Mouse (Mus musculus): ENCODE measurements around the gene Nudt16l1.

Nudt16l1 gene

GRCm38 (mm10) chr16:4938461-4938860, at the start of gene Nudt16l1:
TSS of gene Nudt16l1 (plus strand) at chr16:4938761.
- in situ Hi-C loops (cut with MboI; ENCODE audit: low sequenced_read_pairs) = no loop called here

GRCm38 (mm10) chr16:4890201-4890709, 48.3 kb upstream of the Nudt16l1 start:
- in situ Hi-C loops (cut with MboI; ENCODE audit: low sequenced_read_pairs) = no loop called here

- in situ Hi-C loops (cut with MboI; ENCODE audit: low sequenced_read_pairs) = no loop called here
Observed at GRCm38 (mm10) chr16:4892171-4892570, 46.4 kb upstream of the Nudt16l1 start.

- in situ Hi-C loops (cut with MboI; ENCODE audit: low sequenced_read_pairs) = no loop called here
Observed at GRCm38 (mm10) chr16:4894201-4894908, 44.2 kb upstream of the Nudt16l1 start.

- in situ Hi-C loops (cut with MboI; ENCODE audit: low sequenced_read_pairs) = no loop called here
Observed at GRCm38 (mm10) chr16:4896249-4897027, 42.1 kb upstream of the Nudt16l1 start.

DNA sequence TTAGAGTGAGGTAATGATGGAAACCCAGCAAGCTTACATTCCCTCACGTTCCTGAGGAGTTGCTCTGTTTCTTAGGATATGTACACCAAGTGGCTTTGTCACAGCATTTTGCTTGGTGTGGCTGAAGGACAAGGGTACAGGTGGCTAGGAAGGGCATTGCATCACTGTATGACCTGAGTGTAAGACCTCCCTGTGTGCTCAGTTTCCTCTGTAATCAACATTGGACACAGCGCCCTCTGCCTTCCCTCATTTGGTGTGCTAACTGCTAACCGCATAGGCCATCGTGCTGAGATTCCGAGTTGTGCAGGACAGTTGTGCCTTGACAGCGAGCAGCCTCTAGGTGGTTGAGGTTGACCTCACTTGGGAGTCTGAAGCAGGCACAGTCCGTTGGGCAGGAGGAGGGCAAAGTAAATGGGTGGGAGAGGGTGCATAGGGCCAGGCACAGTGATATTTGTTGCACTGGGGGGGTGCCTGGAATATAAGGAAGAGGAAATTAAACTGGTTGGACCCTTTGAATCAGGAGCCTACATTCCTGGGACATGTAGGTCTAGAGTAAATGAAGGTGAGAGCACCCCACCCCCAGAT, 41.3 kb upstream of the Nudt16l1 start:
- in situ Hi-C loops (cut with MboI; ENCODE audit: low sequenced_read_pairs) = no loop called here

GRCm38 (mm10) chr16:4898881-4899280, 39.7 kb upstream of the Nudt16l1 start:
- in situ Hi-C loops (cut with MboI; ENCODE audit: low sequenced_read_pairs) = no loop called here

GRCm38 (mm10) chr16:4899711-4900110, 38.9 kb upstream of the Nudt16l1 start:
- in situ Hi-C loops (cut with MboI; ENCODE audit: low sequenced_read_pairs) = no loop called here

GRCm38 (mm10) chr16:4901167-4901566, 37.4 kb upstream of the Nudt16l1 start:
- in situ Hi-C loops (cut with MboI; ENCODE audit: low sequenced_read_pairs) = no loop called here

DNA sequence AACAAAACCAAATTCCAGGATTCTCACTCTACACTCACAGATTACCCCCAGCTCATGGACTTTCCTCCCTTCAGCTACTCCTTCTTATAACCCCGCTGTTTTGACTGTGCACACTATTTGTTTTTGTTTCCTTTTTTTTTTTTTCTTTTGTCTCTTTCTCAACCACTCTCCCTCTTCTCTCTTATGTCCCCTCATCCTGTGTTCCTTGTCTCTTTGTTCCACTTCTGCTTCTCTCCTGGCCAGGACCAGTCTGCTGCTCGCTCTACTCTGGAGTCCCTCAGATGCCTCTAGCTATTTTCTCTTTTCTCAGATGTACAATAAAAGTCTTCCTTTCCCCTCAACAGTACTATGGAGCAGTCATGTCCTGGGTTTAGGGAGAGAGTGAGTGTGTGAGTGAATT, 36.2 kb upstream of the Nudt16l1 start:
- in situ Hi-C loops (cut with MboI; ENCODE audit: low sequenced_read_pairs) = no loop called here

DNA sequence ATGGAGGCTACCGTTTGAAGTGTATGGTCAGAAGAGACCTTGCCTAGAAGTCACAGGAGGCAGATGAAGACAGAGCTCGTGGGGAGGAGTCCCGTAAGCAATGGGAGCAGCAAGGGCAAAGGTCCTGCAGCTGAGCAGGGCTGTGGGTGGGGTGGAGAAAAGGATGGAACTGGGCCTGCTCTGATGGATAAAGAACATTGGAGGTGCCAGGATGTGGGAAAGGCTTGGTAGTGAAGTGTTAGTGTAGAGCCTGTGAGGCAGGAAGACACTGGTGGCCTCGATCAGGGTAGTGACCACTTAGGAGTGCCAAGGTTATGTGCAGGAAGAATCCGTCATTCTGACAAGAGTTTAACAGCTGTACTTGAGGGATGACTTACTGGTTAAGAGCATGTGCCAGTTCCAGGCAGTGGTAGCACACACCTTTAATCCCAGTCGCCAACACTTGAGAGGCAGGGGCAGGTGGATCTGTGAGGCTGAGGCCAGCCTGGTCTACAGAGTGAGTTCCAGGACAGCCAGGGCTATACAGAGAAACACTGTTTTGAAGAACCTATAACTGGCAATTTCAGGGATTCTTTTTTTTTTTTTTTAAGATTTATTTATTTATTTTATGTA, 35.0 kb upstream of the Nudt16l1 start:
- in situ Hi-C loops (cut with MboI; ENCODE audit: low sequenced_read_pairs) = no loop called here

GRCm38 (mm10) chr16:4904878-4905277, 33.7 kb upstream of the Nudt16l1 start:
- in situ Hi-C loops (cut with MboI; ENCODE audit: low sequenced_read_pairs) = no loop called here

- in situ Hi-C loops (cut with MboI; ENCODE audit: low sequenced_read_pairs) = no loop called here
Observed at GRCm38 (mm10) chr16:4905591-4905990, 33.0 kb upstream of the Nudt16l1 start.

DNA sequence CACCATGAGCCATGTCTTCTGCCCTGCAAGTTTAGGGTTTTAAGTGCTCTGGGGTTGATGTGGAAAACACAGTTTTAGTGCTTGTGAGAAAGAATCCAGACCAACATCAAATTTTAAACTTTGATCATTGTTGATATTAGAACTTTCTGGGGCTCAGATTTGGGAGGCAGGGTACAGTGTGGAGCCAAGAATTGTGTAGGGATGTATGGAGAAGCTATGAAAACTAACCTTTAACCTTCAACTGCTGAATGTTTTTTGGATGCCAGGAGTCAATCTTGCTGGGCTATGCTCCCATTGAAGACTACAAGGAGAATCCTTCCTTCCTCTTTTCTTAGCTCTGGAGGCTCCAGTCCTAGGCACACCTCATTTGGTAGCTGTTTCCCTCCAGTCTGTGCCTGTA, 32.0 kb upstream of the Nudt16l1 start:
- in situ Hi-C loops (cut with MboI; ENCODE audit: low sequenced_read_pairs) = no loop called here

DNA sequence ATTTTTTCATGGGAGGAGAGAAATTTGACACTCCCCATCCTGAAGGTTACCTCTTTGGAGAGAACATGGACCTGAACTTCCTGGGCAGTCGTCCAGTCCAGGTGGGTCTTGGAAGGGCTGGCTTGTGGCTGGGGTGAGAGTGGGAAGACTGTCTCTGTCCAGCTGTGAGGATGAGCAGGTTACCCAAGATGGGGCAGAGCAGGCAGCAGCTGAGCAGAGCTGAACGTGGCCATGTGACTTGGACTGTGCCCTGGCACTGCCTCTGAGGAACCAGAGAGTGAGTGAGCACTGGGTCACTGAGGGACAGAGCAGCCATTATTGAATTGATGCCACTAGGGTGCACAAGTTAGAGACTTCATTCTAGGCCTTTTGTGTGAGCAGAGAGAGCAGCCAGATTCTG, 31.2 kb upstream of the Nudt16l1 start:
- in situ Hi-C loops (cut with MboI; ENCODE audit: low sequenced_read_pairs) = no loop called here

DNA sequence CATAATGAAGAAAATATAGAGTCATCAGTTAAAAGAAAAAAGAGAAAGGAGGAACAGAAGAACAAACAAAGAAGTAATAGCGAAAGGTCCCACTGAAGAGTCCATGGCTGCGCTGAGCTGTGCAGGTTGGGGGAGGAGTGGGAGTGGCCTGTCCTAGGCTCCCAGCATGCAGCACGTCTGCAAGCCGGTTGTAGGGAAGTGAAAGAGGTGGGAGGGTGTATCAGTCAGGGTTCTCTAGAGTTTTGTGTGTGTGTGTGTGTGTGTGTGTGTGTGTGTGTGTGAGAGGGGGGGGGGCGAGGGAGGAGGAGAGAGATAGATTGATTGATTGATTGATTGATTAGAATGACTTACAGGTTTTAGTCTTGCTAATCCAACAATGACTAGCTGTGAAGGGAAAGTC, 30.6 kb upstream of the Nudt16l1 start:
- in situ Hi-C loops (cut with MboI; ENCODE audit: low sequenced_read_pairs) = no loop called here

GRCm38 (mm10) chr16:4909745-4910144, 28.8 kb upstream of the Nudt16l1 start:
- in situ Hi-C loops (cut with MboI; ENCODE audit: low sequenced_read_pairs) = no loop called here

DNA sequence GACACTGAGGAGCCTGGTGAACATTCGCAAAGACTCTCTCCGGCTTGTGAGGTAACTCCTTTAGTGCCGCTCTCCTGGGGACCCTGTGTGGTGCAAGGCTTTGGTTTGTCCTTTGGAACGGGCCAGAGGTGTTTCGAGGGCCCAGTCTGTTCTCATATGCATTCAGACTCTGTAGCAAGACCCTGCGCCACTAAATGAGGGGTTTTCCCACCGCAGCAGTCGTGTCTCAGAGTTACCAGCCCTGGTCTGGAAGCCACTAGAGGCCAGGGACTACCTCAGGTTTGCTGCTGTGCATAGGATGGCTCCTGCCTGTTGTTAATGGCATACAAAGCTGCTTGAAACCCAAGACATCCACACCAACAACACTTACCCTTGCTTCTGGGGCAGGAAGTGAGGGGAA, 27.8 kb upstream of the Nudt16l1 start:
- in situ Hi-C loops (cut with MboI; ENCODE audit: low sequenced_read_pairs) = no loop called here

- in situ Hi-C loops (cut with MboI; ENCODE audit: low sequenced_read_pairs) = no loop called here
Observed at GRCm38 (mm10) chr16:4912074-4912648, 26.4 kb upstream of the Nudt16l1 start.

DNA sequence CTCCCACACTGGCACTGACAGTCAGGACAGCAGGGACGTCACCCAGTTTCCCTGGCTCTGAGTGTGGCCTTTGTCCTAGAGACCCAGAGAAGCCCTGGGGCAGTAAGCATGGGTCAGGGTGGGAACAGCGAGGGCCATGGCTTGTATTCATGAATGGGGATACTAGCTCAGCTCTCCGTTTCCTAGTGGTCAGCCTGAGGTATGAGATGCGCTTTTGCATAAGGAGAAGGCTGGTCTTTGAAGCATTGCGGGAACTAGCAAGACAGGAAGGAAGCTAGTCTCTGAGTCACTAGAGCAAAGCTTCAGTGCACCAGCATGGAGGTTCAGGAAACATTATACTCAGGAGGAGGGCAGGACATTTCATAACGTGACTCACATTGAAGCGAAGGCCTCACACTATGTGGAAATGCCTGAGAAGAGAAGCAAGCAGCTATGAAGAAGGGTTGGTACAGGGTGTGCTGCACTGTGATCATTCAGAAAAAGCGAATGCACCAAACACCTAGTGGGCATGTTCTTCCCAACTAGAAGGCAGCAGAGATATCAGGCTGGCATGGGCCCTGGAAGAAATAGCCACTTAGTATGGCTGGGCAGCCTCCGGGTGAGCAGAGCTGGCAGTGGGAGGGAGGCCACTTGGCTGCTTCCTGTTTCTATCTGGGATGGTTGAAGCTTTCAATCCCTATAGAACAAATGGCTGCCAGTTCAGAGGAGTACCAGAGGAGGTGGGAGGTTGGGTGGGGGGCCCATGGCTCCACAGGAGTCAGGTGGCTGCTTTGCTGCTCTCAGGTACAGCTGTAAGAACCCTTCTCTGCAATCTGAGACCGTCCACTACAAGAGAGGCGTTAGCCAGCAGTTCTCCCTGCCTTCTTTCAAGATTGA, 25.4 kb upstream of the Nudt16l1 start:
- in situ Hi-C loops (cut with MboI; ENCODE audit: low sequenced_read_pairs) = no loop called here

Data from CH12F3 (cell line).